Mouse (Mus musculus): ENCODE data around the gene Cym.

Cym gene

DNA sequence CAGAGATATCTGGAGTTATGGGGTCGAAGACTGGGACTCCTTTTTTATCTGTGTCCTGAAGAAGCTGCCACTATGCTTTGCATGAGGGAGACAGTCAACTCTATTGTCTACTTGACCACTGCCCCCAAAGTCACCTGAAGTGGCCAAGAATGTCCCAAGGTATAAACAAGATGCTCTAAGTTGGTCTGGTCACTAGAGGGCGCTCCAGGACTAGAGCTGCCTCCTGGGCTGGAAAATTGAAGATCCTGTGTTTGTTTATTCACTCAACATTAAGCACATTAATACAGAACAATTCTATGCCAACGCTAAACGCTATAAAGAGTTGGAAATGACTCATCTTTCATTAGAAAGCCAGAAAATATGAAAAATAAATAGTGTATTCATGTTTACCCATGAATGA is 15.5 kb downstream of the Cym start:
- no peaks in the 10 kb centered on the region for H3K27me3 ChIP-seq (ENCODE audit: control insufficient read depth, insufficient read depth, low read length, poor library complexity, severe bottlenecking)
- no peaks in the 10 kb centered on the region for H3K36me3 ChIP-seq (ENCODE audit: control insufficient read depth, insufficient read depth, low read length, poor library complexity, severe bottlenecking)
- DNase-seq (ENCODE audit: low read depth, low spot score): peak; percentile 80

DNA sequence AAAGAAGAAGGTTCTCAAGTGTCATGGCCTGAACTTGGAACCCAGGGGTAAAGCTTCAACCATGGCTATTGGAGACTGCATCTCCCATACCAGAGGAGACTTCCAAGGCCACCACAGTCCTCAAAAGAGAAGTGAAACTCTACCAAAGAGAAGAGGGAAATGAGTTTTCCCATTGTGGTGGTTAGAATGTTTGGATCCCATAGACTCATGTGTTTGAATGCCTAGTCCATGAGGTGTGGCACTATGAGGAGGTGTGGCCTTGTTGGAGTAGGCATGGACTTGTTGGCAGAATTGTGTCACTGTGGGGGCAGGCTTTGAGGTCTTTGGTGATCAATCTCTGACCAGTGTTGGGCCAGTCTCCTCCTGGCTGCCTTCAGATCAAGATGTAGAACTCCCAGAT is 16.4 kb downstream of the Cym start:
- no peaks in the 10 kb centered on the region for H3K36me3 ChIP-seq (ENCODE audit: control insufficient read depth, insufficient read depth, low read length, poor library complexity, severe bottlenecking)
- no peaks in the 10 kb centered on the region for H3K27me3 ChIP-seq (ENCODE audit: control insufficient read depth, insufficient read depth, low read length, poor library complexity, severe bottlenecking)
- no peak for DNase-seq (ENCODE audit: low read depth, low spot score)

DNA sequence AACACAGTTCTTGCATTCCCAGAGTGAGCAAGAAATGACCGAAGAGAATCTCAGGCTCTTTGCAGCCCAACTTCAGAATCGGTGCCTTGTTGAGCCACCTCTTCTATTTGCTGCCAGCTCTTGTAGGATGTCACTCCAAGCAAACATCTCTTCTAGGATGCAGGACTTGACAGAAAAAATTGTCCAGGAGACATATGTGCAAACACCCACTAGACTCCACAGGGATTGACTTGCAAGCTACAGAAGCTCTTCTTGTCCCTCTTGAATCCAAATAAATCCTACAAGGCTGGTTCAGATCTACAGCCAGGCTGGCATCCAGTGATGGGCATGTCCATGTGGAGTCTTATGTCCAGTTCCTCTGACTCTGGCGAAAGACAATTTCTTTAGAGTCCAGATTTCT is 17.1 kb downstream of the Cym start:
- Histone ChIP-seq H3K36me3 (ENCODE audit: control insufficient read depth, insufficient read depth, low read length, poor library complexity, severe bottlenecking) (no peaks in the 10 kb centered on the region), H3K27me3 (ENCODE audit: control insufficient read depth, insufficient read depth, low read length, poor library complexity, severe bottlenecking) (no peaks in the 10 kb centered on the region)

DNA sequence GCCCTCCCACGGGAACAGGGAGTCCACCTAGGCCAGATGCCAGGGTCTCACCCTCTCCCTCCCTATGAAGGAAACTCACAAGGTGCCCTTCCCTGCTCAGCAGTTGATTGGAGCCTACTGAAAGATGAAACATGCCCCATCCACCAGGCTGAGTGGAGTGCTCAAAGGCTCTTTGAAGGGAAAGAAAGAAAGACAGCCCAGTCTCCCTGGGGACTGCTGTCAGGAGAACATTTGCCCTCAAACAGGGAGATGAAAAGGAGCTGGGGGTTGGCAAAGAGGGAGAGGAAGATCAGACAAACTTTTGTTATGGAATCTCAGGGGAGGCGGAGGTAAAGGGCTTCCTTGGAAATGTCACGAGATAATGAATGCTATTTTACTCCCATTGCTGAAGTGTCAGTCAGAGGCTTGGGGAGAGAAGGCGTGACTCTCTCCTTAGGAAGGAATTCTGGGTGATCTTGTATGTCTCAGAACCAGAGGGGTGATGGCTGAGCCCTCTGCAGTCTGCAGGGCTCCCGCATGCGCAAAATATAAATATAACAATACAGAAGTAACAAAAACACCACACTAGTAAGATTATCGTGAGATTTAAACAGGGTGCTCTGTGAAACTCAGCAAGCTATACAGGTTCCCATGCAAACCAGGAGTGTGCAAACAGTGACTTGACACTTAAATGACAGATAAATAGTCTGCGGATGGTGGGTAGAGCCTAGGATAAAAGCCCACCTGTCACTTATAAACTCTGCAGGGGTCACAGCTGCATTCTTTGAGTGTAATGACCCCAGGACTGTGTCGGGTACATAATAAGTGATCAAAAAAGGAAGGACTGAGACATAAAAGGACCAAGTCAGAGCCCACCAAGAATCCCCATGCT is 20.0 kb downstream of the Cym start:
- Histone ChIP-seq H3K36me3 (ENCODE audit: control insufficient read depth, insufficient read depth, low read length, poor library complexity, severe bottlenecking) (no peaks in the 10 kb centered on the region), H3K27me3 (ENCODE audit: control insufficient read depth, insufficient read depth, low read length, poor library complexity, severe bottlenecking) (no peaks in the 10 kb centered on the region)
- no peak for DNase-seq (ENCODE audit: low read depth, low spot score)

More for the DNA sequence above, 17.1 kb downstream of the Cym start:
- no peak for DNase-seq (ENCODE audit: low read depth, low spot score)

DNA sequence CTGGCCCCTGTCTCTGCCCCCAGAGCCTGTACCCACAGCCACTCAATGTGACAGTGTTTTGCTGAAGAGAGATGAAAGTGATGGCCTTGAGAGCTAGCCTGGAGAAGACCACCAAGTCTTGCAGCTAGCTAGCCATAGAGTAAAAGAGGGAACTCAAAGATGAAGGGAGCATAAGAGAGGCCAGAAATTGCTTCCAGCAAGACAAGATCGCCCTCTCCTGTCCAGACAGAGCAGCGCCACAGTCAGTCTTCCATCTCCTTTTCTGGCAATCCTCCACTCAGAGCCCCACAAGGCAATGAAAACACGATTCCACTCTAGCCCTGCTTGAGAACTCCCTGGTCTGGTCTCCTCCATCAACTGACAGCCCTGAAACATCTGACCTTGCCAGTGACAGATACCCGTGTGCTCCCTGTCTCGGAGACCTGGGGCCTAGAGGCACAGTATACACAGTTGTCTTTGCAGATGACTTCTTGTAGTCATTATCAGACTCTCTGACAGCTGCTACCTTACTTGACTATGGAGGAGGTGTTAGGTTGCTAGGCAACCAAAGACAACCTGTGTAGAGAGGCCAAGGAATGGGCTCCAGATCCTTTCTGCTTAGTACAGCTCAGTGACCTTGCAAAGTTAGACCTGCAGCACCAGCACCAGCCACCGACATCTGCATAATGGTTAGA is 33.2 kb downstream of the Cym start:
- DNase-seq (ENCODE audit: low read depth, low spot score): peak; percentile 43
- Histone ChIP-seq H3K36me3 (ENCODE audit: control insufficient read depth, insufficient read depth, low read length, poor library complexity, severe bottlenecking) (no peaks in the 10 kb centered on the region), H3K27me3 (ENCODE audit: control insufficient read depth, insufficient read depth, low read length, poor library complexity, severe bottlenecking) (no peaks in the 10 kb centered on the region)

DNA sequence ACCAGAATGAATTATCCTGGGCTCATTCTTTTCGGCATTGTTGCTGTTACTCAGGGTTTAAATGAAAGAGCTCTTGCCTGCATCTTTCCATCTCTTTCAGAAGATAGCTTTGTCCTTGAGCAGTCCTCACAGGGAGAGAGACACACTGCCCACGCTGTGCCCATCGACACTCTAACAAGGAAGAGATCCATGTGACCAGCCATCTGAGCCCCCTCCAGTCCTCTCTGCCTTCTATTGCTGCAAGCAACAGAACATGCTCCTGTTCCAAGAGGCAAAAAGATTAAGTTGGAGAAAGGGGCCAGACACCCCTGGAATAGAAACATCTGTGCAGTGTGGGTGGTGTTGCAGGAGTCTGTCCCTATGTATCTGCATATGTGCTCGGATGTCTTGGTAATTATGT is 34.5 kb downstream of the Cym start:
- H3K27me3 ChIP-seq (ENCODE audit: control insufficient read depth, insufficient read depth, low read length, poor library complexity, severe bottlenecking): no peaks in the 10 kb centered on the region
- DNase-seq (ENCODE audit: low read depth, low spot score): no peak
- no peaks in the 10 kb centered on the region for H3K36me3 ChIP-seq (ENCODE audit: control insufficient read depth, insufficient read depth, low read length, poor library complexity, severe bottlenecking)

DNA sequence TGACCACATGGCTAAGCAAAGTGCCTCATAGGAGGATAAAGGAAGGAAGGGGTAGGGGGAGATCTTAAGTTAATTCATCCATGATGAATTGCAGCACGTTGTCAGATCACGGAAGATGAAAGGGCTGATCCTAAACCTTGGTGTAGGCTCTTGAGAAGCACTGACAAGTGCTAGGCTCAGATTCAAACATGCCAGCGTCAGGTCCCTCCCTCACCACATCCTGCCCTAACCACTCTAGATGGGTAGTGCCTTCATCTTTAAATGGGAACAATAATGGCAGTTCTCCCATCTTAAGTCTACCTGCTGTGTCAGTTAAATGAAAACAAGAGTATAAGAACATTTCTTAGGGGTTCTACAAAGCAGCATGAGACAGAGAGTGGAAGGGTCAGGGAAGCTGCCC is 35.9 kb downstream of the Cym start:
- DNase-seq (ENCODE audit: low read depth, low spot score): no peak
- Histone ChIP-seq H3K36me3 (ENCODE audit: control insufficient read depth, insufficient read depth, low read length, poor library complexity, severe bottlenecking) (no peaks in the 10 kb centered on the region), H3K27me3 (ENCODE audit: control insufficient read depth, insufficient read depth, low read length, poor library complexity, severe bottlenecking) (no peaks in the 10 kb centered on the region)

DNA sequence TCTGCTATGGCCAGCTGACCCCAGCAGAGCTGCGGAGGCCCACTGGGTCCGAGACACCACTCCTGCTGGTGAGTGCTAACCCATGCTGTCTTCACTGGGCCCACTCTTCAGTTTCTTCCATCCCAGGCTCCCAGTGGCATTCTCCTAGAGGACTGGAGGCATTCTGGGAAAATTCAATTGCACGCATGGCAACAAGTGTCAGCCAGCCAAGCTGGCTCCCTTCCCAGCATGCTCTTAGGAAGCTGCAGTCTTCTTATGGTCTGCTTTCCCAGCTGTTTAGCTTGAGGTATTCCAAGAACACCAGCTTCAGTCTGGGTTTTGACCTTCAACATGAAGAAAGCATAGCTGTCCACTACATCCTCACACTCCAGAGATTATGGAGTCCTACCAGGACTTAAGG is 38.4 kb downstream of the Cym start:
- H3K27me3 ChIP-seq (ENCODE audit: control insufficient read depth, insufficient read depth, low read length, poor library complexity, severe bottlenecking): no peaks in the 10 kb centered on the region
- DNase-seq (ENCODE audit: low read depth, low spot score): no peak

DNA sequence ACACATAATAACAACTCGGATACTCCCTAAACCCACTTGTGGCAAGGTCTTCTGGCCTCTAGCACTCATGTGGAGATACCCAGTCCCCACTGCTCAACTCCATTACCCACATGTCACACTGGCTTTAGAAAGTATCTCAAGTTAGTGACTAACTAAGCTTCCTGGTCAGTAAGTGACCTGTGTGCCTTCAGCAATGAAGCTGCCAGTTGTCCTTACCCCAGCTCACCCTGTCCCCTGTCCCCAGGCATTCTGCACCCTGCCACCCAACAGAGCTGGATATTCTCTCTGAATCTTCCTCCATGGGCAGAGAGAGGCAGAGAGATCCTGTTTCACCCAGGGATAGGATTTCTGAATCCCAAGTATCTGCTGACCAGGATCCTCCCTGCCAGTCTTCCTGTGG is 38.8 kb downstream of the Cym start, which contains the start of gene Kcna10:
Gene Kcna10 (plus strand): TSS at position 301 of the 400 bp plus-strand sequence.
- H3K36me3 ChIP-seq (ENCODE audit: control insufficient read depth, insufficient read depth, low read length, poor library complexity, severe bottlenecking): no peaks in the 10 kb centered on the region
- no peak for DNase-seq (ENCODE audit: low read depth, low spot score)
- no peaks in the 10 kb centered on the region for H3K27me3 ChIP-seq (ENCODE audit: control insufficient read depth, insufficient read depth, low read length, poor library complexity, severe bottlenecking)

More for the DNA sequence above, 38.4 kb downstream of the Cym start:
- H3K36me3 ChIP-seq (ENCODE audit: control insufficient read depth, insufficient read depth, low read length, poor library complexity, severe bottlenecking): no peaks in the 10 kb centered on the region

DNA sequence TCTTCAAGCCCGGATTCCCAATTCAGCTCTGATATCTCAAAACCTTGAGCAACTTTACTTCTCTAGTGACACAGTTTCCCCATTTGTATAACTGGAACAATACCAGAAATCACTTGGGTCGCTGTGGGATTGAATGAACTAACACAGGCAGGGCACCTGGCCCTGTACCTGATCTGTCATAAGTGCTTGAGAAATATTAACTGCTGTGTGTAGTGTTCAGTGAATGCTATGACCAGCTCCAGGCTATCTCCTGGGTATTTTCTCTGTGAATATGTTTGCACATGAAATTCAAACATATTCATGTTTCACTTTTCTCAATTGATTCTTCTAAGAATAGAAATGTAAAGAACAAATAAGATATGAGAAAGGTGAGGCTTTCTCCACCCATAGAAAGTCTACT is 40.7 kb downstream of the Cym start:
- H3K27me3 ChIP-seq (ENCODE audit: control insufficient read depth, insufficient read depth, low read length, poor library complexity, severe bottlenecking): no peaks in the 10 kb centered on the region
- DNase-seq (ENCODE audit: low read depth, low spot score): no peak
- no peaks in the 10 kb centered on the region for H3K36me3 ChIP-seq (ENCODE audit: control insufficient read depth, insufficient read depth, low read length, poor library complexity, severe bottlenecking)

DNA sequence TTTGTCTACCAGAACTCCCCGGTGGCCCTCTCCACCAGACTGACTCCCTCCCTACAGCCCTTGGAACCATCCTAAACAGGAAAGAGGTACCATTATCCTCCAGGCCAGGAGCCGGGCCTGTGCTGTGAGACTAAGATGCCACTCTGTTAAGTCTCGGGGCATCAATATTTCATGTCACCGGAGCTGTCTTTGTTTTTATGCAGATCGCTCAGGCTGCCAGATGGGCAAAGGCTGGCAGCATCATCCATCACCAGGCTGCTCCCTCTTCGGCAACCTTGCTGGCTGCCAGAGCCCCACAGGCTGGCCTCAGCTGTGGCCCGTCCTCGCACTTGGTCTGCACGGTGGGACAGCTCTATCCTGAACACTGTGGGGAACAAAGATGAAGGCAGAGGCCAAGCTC is 45.0 kb downstream of the Cym start:
- H3K36me3 ChIP-seq (ENCODE audit: control insufficient read depth, insufficient read depth, low read length, poor library complexity, severe bottlenecking): no peaks in the 10 kb centered on the region
- H3K27me3 ChIP-seq (ENCODE audit: control insufficient read depth, insufficient read depth, low read length, poor library complexity, severe bottlenecking): no peaks in the 10 kb centered on the region
- DNase-seq (ENCODE audit: low read depth, low spot score): no peak

DNA sequence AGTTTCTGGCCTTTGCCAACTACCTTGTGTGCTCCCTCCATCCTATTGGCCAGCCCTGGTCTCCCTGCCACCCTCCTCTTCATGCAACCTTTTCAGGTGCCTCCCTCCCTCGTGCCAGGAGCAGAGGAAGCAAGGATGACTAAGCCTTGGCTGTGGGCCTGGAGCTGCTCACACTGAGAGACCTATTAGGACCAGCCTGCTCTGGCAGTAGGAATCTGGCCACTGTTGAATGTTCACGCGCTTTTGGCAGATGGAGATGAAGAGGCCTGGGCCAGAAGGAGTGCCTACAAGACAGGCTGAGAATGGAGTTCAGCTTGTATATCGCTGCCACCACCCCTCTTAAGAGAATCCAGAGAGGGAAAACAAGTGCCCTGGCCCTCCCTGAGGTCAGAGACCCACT is 46.0 kb downstream of the Cym start:
- Histone ChIP-seq H3K27me3 (ENCODE audit: control insufficient read depth, insufficient read depth, low read length, poor library complexity, severe bottlenecking) (no peaks in the 10 kb centered on the region), H3K36me3 (ENCODE audit: control insufficient read depth, insufficient read depth, low read length, poor library complexity, severe bottlenecking) (no peaks in the 10 kb centered on the region)
- no peak for DNase-seq (ENCODE audit: low read depth, low spot score)

DNA sequence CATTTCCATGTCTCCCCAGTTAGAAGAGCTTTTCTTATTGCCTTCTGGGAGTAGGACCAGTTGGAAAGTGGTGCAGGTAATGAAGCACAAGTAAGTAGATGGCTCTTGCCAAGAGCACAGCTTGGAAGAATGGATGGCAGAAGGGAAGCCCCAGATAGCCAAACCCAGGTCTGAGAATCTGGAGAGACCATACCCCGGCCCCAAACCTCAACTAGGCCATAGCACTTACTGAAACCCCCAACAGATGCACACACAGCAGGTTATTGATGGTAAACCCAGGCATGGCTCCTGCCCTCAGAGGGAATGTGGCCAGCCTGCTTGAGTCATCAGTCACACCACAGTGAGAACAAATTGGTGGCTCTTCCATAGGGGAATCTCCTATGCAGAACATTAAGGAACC is 49.0 kb downstream of the Cym start:
- H3K36me3 ChIP-seq (ENCODE audit: control insufficient read depth, insufficient read depth, low read length, poor library complexity, severe bottlenecking): no peaks in the 10 kb centered on the region
- no peaks in the 10 kb centered on the region; the same call in 1 of the 2 replicates for H3K27me3 ChIP-seq (ENCODE audit: control insufficient read depth, insufficient read depth, low read length, poor library complexity, severe bottlenecking)
- no peak for DNase-seq (ENCODE audit: low read depth, low spot score)

DNA sequence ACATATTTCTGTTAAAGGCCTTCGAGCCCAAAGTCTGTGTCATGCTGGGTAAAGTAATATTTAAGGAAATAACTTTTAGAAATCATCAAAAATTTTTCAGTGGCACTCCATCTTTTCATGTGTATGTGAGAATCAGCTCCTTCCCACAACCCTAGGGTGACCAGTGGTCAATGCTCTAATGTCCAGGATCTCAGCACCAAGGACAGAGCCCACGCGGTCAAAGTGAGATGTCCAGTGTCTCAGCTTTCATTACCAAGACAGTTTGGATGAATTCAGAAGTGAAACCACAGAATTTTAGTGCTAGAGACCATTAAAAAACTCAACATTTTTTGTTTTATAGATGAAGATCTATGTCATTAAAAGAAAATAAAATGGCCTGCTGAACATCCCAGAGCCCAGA is 49.6 kb downstream of the Cym start:
- no peak for DNase-seq (ENCODE audit: low read depth, low spot score)
- no peaks in the 10 kb centered on the region; the same call in 1 of the 2 replicates for H3K27me3 ChIP-seq (ENCODE audit: control insufficient read depth, insufficient read depth, low read length, poor library complexity, severe bottlenecking)

DNA sequence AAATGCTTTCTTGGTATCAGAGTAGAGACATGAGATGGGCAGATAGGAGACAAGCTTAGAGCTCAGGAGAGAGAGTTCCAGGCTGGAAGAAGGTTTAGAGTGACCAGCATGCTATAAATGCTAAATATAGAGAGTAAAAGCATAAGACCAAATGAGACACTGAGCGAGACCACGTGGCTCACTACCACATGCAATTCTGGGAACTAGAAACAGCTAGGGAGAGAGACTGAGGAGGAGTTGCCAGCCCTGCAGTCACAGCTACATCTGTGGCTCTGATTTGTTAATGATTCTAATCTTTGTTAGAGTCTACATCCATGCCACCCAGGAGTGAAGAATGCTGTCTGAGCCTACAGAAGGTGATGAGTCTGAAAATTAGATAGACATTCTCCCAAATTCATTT is 52.0 kb downstream of the Cym start:
- Histone ChIP-seq H3K27me3 (ENCODE audit: control insufficient read depth, insufficient read depth, low read length, poor library complexity, severe bottlenecking) (no peaks in the 10 kb centered on the region; the same call in 1 of the 2 replicates), H3K36me3 (ENCODE audit: control insufficient read depth, insufficient read depth, low read length, poor library complexity, severe bottlenecking) (no peaks in the 10 kb centered on the region)
- DNase-seq (ENCODE audit: low read depth, low spot score): no peak

More for the DNA sequence above, 49.6 kb downstream of the Cym start:
- no peaks in the 10 kb centered on the region for H3K36me3 ChIP-seq (ENCODE audit: control insufficient read depth, insufficient read depth, low read length, poor library complexity, severe bottlenecking)
